Mouse (Mus musculus): ENCODE measurements at regions not wholly inside any gene's neighbourhood (a gene's known extent, or its start where the extent isn't known, plus 50 kb on each side); places are given as distances from the start of the nearest gene placed in this dataset.

DNA sequence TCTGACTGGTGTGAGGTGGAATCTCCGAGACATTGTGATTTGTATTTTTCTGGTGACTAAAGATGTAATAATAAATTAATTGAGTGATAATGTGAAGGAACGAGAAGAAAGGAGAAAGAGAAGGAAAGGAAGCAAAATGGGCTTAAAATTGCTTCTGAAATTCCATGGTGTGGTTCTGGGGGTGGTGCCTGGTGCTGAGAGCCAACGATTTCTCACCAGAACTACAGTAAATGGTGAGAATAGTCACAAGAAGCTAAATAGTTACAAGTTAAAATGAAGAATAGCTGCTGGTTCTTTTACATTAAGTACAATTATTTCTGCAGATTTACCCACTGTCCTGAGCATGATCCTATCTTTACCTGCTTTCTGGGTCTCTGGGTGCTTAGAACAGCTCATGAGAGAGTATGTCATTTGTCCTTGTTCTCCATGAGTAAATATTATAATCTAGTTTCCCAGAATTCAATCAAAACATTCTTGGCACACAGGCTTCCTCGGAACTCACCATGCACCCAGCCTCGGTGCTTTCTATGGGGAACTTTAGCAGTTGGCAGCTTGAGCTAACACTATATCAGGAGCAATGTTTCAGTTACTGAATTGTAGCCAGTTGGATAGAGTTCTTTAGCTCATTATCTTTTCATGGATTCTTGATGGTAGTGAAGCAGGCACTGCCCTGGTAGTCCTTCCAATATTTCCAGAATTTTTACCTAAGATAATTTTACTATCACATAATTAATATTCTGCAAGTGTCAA lies 1198.6 kb downstream of the Epha7 start:
- Histone ChIP-seq H3K36me3 (ENCODE audit: control insufficient read depth, insufficient read depth, low read length) (no peaks in the 10 kb centered on the region), H3K27ac (ENCODE audit: low read depth, low read length) (no peak overlapping the region), H3K4me2 (no peak overlapping the region), H3K27me3 (ENCODE audit: control insufficient read depth, insufficient read depth, low read length) (no peaks in the 10 kb centered on the region), H3K4me3 (ENCODE audit: low read depth, low read length) (no peak overlapping the region), H3K4me1 (ENCODE audit: control insufficient read depth, insufficient read depth, low read length) (no peaks in the 10 kb centered on the region), H3K9ac (ENCODE audit: low read length) (no peak overlapping the region), H3K9me3 (ENCODE audit: control insufficient read depth, low read length) (no peaks in the 10 kb centered on the region)
- DNase-seq (ENCODE audit: low spot score, missing footprints) (peak; percentile 73), ATAC-seq (ENCODE audit: low FRiP score) (no peak)
- WGBS, result 86% methylated on average over 5 of the region's 5 CpGs

DNA sequence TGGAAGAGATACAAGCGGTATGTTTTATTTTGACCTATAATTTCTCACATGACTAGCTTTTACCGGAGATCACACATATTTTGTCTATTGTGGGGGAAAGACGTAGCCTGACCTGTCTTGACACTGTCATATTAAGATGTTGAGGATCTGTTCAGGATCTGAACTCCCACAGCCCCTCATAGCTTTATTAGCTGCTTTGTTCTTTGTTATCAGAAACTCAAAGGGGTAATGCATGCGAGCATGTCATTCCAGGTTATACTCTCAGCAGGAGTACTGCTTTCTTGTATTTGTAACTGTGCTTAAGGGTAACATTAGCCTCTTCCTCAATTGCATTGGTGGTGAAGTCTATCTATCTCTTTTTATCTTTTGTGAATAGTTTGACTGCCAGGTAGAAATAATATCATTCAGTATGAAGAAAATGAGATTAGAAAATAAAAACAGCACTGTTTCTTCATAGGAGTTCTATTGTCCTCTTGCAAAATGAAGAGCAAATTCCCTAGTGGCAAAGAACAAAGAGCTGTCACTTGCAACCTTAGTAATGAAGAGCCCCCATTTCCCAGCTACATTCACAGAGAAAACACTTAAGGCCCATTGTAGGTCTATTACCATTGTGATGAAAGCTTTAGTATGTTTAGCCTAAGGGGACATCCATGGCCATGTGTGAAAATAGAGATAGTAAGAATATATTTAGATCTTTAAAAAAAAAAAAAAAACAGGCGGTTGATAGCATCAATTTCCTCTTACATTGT lies 1226.7 kb downstream of the Epha7 start:
- Histone ChIP-seq H3K4me3 (ENCODE audit: low read depth, low read length) (no peak overlapping the region), H3K27ac (ENCODE audit: low read depth, low read length) (no peak overlapping the region), H3K9me3 (ENCODE audit: control insufficient read depth, low read length) (no peaks in the 10 kb centered on the region), H3K4me1 (ENCODE audit: control insufficient read depth, insufficient read depth, low read length) (no peaks in the 10 kb centered on the region), H3K4me2 (no peak overlapping the region), H3K27me3 (ENCODE audit: control insufficient read depth, insufficient read depth, low read length) (no peaks in the 10 kb centered on the region), H3K36me3 (ENCODE audit: control insufficient read depth, insufficient read depth, low read length) (no peaks in the 10 kb centered on the region), H3K9ac (ENCODE audit: low read length) (no peak overlapping the region)
- DNase-seq (ENCODE audit: low spot score, missing footprints) (no peak), ATAC-seq (ENCODE audit: low FRiP score) (no peak)
- 58% methylated on average over 5 of the region's 5 CpGs for WGBS

DNA sequence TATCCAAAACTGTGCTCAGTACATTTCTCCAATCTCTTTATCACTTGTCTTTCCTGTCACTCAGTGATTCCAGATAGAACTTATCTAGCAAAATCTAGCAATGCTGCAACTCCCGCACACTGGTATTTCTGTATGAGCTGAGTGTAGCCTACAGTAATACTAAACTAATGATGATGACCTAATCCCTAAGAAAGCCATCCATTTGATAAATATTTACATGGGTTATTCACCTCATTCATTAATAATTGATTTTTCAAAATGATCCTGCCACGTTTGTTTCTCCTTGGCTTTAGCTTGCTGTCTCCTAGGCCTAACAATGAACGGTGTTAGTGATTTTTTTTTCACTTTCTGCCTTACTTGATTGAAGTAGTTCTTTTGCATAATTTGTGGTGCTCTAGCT lies 1252.1 kb downstream of the Epha7 start:
- WGBS, result 84% methylated on average over 3 of the region's 3 CpGs
- no peaks in the 10 kb centered on the region for H3K4me1 ChIP-seq (ENCODE audit: control insufficient read depth, insufficient read depth, low read length)
- no peak overlapping the region for H3K4me2 ChIP-seq
- H3K27ac ChIP-seq (ENCODE audit: low read depth, low read length), result no peak overlapping the region
- H3K4me3 ChIP-seq (ENCODE audit: low read depth, low read length), result no peak overlapping the region
- DNase-seq (ENCODE audit: low spot score, missing footprints), result no peak
- H3K36me3 ChIP-seq (ENCODE audit: control insufficient read depth, insufficient read depth, low read length), result no peaks in the 10 kb centered on the region
- no peak overlapping the region for H3K9ac ChIP-seq (ENCODE audit: low read length)
- no peak for ATAC-seq (ENCODE audit: low FRiP score)
- H3K27me3 ChIP-seq (ENCODE audit: control insufficient read depth, insufficient read depth, low read length), result no peaks in the 10 kb centered on the region
- H3K9me3 ChIP-seq (ENCODE audit: control insufficient read depth, low read length), result no peaks in the 10 kb centered on the region

DNA sequence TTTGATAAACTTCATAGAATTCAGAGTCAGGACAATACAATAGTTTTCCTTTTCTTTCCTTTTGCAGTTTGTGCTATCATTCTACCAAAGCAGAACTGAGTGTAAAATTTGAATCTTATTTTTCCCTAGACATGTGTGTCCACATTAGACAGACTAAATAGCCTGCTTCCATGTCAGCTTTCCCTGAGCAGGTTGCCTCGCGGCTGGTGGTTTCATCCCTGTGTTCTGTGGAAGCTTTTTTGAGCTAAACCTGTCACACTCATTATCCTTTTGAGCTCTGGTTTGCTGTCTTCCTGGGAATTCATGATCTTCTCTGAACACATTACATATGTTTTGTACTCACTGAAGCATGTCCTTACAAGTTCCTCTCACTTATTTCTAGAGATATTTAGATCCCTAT lies 1286.2 kb downstream of the Epha7 start:
- no peak overlapping the region for H3K4me2 ChIP-seq
- H3K9me3 ChIP-seq (ENCODE audit: control insufficient read depth, low read length), result no peaks in the 10 kb centered on the region
- no peak overlapping the region for H3K9ac ChIP-seq (ENCODE audit: low read length)
- ATAC-seq (ENCODE audit: low FRiP score) (no peak), DNase-seq (ENCODE audit: low spot score, missing footprints) (peak; percentile 14)
- no peaks in the 10 kb centered on the region for H3K27me3 ChIP-seq (ENCODE audit: control insufficient read depth, insufficient read depth, low read length)
- H3K27ac ChIP-seq (ENCODE audit: low read depth, low read length), result no peak overlapping the region
- no peaks in the 10 kb centered on the region for H3K36me3 ChIP-seq (ENCODE audit: control insufficient read depth, insufficient read depth, low read length)
- no peaks in the 10 kb centered on the region for H3K4me1 ChIP-seq (ENCODE audit: control insufficient read depth, insufficient read depth, low read length)
- 84% methylated on average over 2 of the region's 2 CpGs for WGBS
- H3K4me3 ChIP-seq (ENCODE audit: low read depth, low read length), result no peak overlapping the region

DNA sequence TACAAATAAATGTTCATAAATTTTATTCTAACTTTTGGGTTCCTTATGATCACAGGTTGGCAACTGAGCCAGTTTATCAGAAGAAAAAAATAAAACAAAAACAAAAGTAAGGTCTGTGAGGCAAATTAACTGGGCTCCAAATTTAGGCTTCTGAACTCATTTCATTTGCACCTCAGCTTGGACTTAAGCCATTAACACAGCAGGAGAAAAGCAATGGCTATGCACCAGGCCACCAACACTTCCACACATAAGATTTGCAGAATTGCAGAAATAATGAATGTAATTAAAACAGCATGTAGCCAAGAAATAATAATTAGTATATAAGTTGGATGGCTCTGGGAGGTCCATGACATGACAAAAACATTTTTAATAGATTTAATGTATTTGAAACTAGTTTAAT lies 1320.1 kb downstream of the Epha7 start:
- no peak overlapping the region for H3K27ac ChIP-seq (ENCODE audit: low read depth, low read length)
- H3K9me3 ChIP-seq (ENCODE audit: control insufficient read depth, low read length), result no peaks in the 10 kb centered on the region
- H3K36me3 ChIP-seq (ENCODE audit: control insufficient read depth, insufficient read depth, low read length), result no peaks in the 10 kb centered on the region
- no peaks in the 10 kb centered on the region for H3K27me3 ChIP-seq (ENCODE audit: control insufficient read depth, insufficient read depth, low read length)
- no peak overlapping the region for H3K4me3 ChIP-seq (ENCODE audit: low read depth, low read length)
- H3K4me2 ChIP-seq, result no peak overlapping the region
- ATAC-seq (ENCODE audit: low FRiP score) (no peak), DNase-seq (ENCODE audit: low spot score, missing footprints) (no peak)
- no peaks in the 10 kb centered on the region for H3K4me1 ChIP-seq (ENCODE audit: control insufficient read depth, insufficient read depth, low read length)
- H3K9ac ChIP-seq (ENCODE audit: low read length), result no peak overlapping the region

All from midbrain, embryonic 11.5 days (tissue).